Mouse (Mus musculus): ENCODE data around the gene Vmn2r49.
"Not testable (repeated sequence)": the region's sequence is repeated elsewhere in the genome, so short reads cannot be mapped to it uniquely, and the experiment has no call there.

The Vmn2r49 gene

GRCm38 (mm10) chr7:9992157-9992556 lies at the start of gene Vmn2r49:
Vmn2r49 (minus strand) TSS chr7:9992257.
- in situ Hi-C loops (cut with MboI, MseI): not testable (repeated sequence)

GRCm38 (mm10) chr7:9953485-9953884 lies 38.6 kb downstream of the Vmn2r49 start, which contains the start of gene Vmn2r48:
Vmn2r48 (minus strand) TSS chr7:9953585.
- in situ Hi-C loops (cut with MboI, MseI): not testable (repeated sequence)

Measured in T-helper 1 cell (primary cell).